Mouse (Mus musculus) brain, embryonic 14.5 days (tissue): ENCODE results near the gene Kmt2e.
"Not testable (repeated sequence)": the region's sequence is repeated elsewhere in the genome, so short reads cannot be mapped to it uniquely, and the experiment has no call there.

ENCODE experiments used
- CTCF ChIP-seq: fragments of 200-500 bp; IDR thresholded peaks from 2 replicates; pipeline ENCODE4 v1.5.1; 2012; ENCODE audit warnings: inconsistent platforms, mild to moderate bottlenecking, moderate library complexity, borderline replicate concordance; ENCODE audit not compliant: insufficient read depth, insufficient read length; ENCODE audit errors: extremely low read depth
- POLR2A ChIP-seq: fragments of 200-500 bp; IDR thresholded peaks from 2 replicates; pipeline ENCODE4 v1.6.1; 2012; ENCODE audit warnings: mild to moderate bottlenecking, inconsistent platforms, borderline replicate concordance; ENCODE audit not compliant: poor library complexity, insufficient read depth, insufficient read length, severe bottlenecking; ENCODE audit errors: extremely low read depth

GRCm38 (mm10) chr5:23553338-23553737 is 119.1 kb downstream of the Kmt2e start:
- TF ChIP-seq POLR2A, CTCF: not testable (repeated sequence)
